Mouse (Mus musculus): ENCODE data around the gene Xlr5a.

DNA sequence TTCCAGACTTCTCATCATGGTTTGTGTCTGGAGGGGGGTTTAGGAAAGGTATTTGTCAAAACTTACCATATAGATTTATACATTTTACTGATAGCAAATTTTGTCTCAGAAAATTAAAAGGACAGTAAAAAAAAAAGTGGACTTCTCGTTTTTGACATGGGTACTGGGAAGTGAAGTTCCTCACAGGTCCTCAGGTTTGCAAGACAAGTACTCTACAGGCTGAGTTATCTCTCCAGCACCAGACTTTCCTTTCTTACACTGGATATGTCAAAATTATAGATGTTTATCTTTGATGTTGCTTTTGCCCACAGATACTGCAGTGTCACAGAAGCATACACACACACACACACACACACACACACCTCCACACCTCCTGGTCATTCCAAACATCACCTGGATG, 48.7 kb upstream of the Xlr5a start:
- TF ChIP-seq CTCF (IDR thresholded peaks at IDR 0.05; ENCODE audit: control insufficient read depth, insufficient read depth, insufficient read length) (no peak), USF1 (IDR thresholded peaks at IDR 0.05; ENCODE audit: low read depth) (no peak), MAX (IDR thresholded peaks at IDR 0.05) (no peak), CEBPB (IDR thresholded peaks at IDR 0.05; ENCODE audit: low read depth) (no peak), FOSL1 (IDR thresholded peaks at IDR 0.05; ENCODE audit: insufficient read depth, low read length, poor library complexity, severe bottlenecking) (no peak)
